Mouse (Mus musculus): Measurements from ENCODE around the gene Higd2a. TPM values are rescaled to one million over a fixed set of nuclear protein-coding genes. Genes with fewer than 3 reads are reported as not detected.

Gene Higd2a
- polyA plus RNA-seq, 1 experiment from 2014 or later: 192 TPM

DNA sequence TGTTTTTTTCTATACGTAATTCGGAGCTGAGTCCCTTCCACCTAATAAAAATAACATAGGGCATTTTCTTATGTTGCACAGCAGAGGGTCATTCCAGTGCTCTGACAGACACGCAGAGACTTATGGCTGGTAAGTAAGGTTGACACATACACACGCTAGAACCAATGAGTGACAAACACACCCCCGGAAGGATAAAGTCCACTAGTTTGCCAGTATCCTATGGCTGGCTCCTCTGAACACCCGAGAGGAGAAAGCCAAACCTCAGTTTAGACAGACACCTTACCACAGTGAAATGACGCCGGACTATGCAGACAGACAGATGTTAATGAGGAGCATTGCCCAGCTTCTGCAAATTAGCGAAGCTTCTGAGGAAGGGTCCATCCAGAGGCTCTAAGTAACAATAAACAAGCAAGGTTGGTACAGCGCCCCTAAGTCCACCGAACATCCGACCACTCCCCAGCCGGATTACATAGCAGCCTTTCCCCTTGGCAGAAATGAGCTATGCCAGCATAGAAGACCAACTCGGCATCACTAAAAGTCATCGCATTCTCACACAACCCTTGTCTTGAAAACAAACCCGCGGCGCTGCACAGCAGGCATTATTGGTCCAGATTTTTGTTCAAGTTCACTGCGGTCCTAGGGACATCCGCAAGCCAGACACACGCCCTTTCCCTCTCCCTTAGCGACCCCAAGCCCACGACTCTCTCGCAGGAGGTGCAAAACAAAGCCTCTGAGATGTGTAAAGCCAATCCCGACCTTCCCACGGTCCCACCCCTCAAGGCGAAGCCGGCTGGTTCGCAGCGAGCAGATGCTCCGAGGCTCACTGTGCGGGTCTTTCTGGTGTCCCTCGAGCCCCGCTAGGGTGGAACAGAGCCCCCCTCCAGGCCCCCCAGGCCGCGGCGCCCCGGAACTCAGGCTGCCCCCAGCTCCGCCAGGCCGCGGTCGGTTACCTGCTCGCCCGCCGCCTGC is 25.5 kb upstream of the Higd2a start:
- H3K4me1 ChIP-seq (replicated peaks; ENCODE audit: control insufficient read depth, insufficient read depth, low read length): peaks cover 8% of the 10 kb centered on the region
- peak overlapping the region; percentile 89 for H3K4me2 ChIP-seq (ENCODE audit: low read depth, low read length)
- no peaks in the 10 kb centered on the region for H3K27me3 ChIP-seq (ENCODE audit: control insufficient read depth, insufficient read depth, low read depth, low read length)
- peak overlapping the region; percentile 95 for H3K9ac ChIP-seq (ENCODE audit: low read length)
- 9% methylated on average over 42 of the region's 45 CpGs for WGBS
- no peak overlapping the region for H3K27ac ChIP-seq (ENCODE audit: low read length)
- no peaks in the 10 kb centered on the region for H3K9me3 ChIP-seq (ENCODE audit: control insufficient read depth, low read length)
- ATAC-seq (ENCODE audit: low read depth): peak; percentile 53; the same call in 1 of the 2 replicates
- peak overlapping the region; percentile 95 for H3K4me3 ChIP-seq (ENCODE audit: low read length)
- H3K36me3 ChIP-seq (ENCODE audit: control insufficient read depth, insufficient read depth, low read length): peaks cover 17% of the 10 kb centered on the region; the same call in 1 of the 2 replicates

DNA sequence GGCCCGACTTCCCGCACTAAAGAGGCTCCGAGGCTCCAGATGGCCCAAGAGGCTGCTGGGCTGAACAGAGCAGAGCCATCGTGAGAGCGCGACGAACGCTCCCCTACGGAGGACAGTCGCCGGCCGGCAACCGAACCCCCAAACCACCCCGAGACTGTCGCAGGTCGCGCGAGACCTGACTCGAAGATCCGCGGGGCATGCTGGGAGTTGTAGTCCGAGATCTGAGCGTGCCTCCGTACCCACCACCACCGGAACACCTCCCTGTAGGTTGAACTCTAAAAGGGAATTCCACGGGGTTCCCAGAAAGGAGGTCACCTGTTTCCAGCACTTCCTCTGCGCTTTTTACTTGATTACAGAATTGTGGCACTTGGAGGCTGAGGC is 24.8 kb upstream of the Higd2a start, which contains the start of gene 4833439L19Rik:
4833439L19Rik (minus strand) TSS at position 235 of the 381 bp plus-strand sequence.
- H3K9me3 ChIP-seq (ENCODE audit: control insufficient read depth, low read length): no peaks in the 10 kb centered on the region
- H3K9ac ChIP-seq (ENCODE audit: low read length): peak within 1 kb of the TSS; percentile 95
- H3K4me3 ChIP-seq (ENCODE audit: low read length): peak within 1 kb of the TSS; percentile 95
- H3K36me3 ChIP-seq (ENCODE audit: control insufficient read depth, insufficient read depth, low read length): peaks cover 12% of the 10 kb centered on the region; the same call in 1 of the 2 replicates
- H3K4me2 ChIP-seq (ENCODE audit: low read depth, low read length): peak within 1 kb of the TSS; percentile 89
- ATAC-seq (ENCODE audit: low read depth): peak; percentile 98
- under 1% methylated on average over 23 of the region's 27 CpGs for WGBS
- H3K27ac ChIP-seq (ENCODE audit: low read length): peak within 1 kb of the TSS; percentile 43; the same call in 1 of the 2 replicates
- no peaks in the 10 kb centered on the region for H3K27me3 ChIP-seq (ENCODE audit: control insufficient read depth, insufficient read depth, low read depth, low read length)
- H3K4me1 ChIP-seq (replicated peaks; ENCODE audit: control insufficient read depth, insufficient read depth, low read length): peaks cover 8% of the 10 kb centered on the region

DNA sequence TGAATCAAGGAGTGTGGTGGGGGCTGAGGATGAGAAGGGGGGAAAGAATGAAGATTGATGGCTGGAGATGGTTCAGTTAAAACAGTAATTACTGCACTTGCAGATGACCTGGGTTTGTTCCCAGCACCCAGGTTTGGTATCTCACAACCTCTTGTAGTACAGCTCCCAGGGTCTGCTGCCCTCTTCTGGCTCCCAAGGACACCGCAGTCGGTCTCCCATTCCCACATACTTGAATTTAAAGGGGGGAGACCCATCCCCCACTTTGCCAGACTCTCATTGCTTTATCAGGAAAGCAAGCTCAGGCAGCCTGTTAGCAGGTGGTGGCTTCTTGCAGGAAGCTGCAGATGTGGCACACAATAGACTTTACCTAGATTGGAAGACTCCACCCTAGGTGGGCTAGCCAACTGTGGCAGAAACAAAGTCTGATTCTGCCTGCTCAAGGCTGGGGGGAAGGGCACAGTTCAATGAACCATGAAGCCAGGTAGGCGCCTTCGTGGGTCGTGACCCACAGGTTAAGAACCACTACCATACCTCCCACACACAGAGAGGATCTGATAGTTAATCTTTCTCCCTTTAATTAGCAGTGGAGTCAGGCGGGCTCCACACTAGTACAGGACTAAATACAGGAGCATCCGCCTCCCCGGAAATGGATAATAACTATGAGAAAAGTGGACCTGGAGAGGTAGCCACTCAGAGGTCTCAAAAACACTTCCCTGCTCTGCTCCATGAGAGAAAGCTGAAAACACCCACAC is 24.2 kb upstream of the Higd2a start:
- peak overlapping the region; percentile 43; the same call in 1 of the 2 replicates for H3K27ac ChIP-seq (ENCODE audit: low read length)
- H3K36me3 ChIP-seq (ENCODE audit: control insufficient read depth, insufficient read depth, low read length): peaks cover 7% of the 10 kb centered on the region; the same call in 1 of the 2 replicates
- H3K27me3 ChIP-seq (ENCODE audit: control insufficient read depth, insufficient read depth, low read depth, low read length): no peaks in the 10 kb centered on the region
- peak overlapping the region; percentile 95 for H3K4me3 ChIP-seq (ENCODE audit: low read length)
- peaks cover 8% of the 10 kb centered on the region for H3K4me1 ChIP-seq (replicated peaks; ENCODE audit: control insufficient read depth, insufficient read depth, low read length)
- ATAC-seq (ENCODE audit: low read depth): peak; percentile 60
- peak overlapping the region; percentile 71 for H3K4me2 ChIP-seq (ENCODE audit: low read depth, low read length)
- peak overlapping the region; percentile 95 for H3K9ac ChIP-seq (ENCODE audit: low read length)
- no peaks in the 10 kb centered on the region for H3K9me3 ChIP-seq (ENCODE audit: control insufficient read depth, low read length)
- WGBS: 39% methylated on average over 8 of the region's 8 CpGs

DNA sequence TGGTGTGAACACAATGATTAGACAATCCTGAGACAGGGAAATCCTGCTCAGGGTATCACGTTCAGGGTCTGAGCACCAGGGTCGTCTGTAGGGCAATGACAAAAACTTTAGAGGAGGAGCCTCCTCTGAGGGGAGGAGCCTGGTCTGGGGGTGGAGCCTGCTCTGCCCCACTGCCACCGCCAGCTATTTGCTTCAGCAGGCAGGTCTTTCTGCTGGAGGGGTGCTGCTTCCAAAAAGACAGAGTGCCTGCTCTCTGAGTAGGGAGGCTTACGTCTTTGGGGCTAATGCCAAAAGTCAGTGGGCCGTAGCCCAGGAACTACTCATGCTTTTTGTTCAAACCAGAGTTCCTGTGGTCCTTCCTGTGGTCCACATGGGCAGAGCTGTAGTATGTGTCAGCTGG is 21.6 kb upstream of the Higd2a start:
- H3K4me3 ChIP-seq (ENCODE audit: low read length): no peak overlapping the region
- 37% methylated on average over 5 of the region's 5 CpGs for whole genome bisulfite sequencing
- no peak for ATAC-seq (ENCODE audit: low read depth)

DNA sequence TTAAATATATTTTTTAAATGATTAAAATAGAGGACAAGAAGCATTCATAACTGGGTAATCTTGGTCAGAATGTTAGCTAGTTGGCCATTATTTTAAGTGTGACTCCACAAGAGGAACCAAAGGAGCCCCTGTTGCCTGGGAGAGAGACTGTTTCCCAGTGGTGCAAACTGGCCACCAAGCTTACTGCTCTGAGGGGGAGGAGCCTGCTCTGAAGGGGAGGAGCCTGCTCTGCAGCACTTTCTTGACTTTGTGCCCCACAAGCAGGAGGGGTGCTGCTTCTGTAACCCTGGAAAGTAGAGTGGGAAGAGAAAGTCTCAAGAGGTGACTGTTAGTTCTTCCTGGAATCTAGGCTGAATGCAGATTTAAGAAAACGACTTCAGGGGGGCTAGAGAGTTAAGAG is 20.7 kb upstream of the Higd2a start:
- no peak overlapping the region for H3K9ac ChIP-seq (ENCODE audit: low read length)
- WGBS: 28% methylated on average over 1 of the region's 1 CpGs

More for the DNA sequence above, 21.6 kb upstream of the Higd2a start:
- H3K4me1 ChIP-seq (replicated peaks; ENCODE audit: control insufficient read depth, insufficient read depth, low read length): peaks cover 8% of the 10 kb centered on the region
- H3K4me2 ChIP-seq (ENCODE audit: low read depth, low read length): no peak overlapping the region
- no peak overlapping the region for H3K27ac ChIP-seq (ENCODE audit: low read length)
- no peaks in the 10 kb centered on the region for H3K36me3 ChIP-seq (ENCODE audit: control insufficient read depth, insufficient read depth, low read length)
- H3K27me3 ChIP-seq (ENCODE audit: control insufficient read depth, insufficient read depth, low read depth, low read length): no peaks in the 10 kb centered on the region
- no peak overlapping the region for H3K9ac ChIP-seq (ENCODE audit: low read length)
- H3K9me3 ChIP-seq (ENCODE audit: control insufficient read depth, low read length): no peaks in the 10 kb centered on the region

DNA sequence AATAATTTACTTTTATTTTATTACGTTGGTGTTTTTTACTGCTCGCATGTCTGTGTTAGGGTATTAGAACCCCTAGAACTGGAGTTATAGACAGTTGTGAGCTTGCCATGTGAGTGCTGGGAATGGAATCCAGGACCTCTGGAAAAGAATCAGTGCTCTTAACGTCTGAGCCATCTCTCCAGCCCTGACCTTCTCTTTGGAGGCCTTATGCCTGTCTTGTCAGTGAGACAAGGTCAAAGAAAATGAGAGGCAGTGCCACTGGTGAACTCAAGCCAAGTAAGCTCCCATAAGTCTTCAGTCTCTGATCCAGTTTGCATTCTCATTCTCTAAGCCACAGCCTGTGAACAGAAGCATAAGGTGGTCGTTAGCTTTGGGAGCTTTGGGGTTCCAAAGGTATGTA is 19.3 kb upstream of the Higd2a start:
- Histone ChIP-seq H3K27me3 (ENCODE audit: control insufficient read depth, insufficient read depth, low read depth, low read length) (no peaks in the 10 kb centered on the region), H3K27ac (ENCODE audit: low read length) (no peak overlapping the region), H3K9ac (ENCODE audit: low read length) (no peak overlapping the region), H3K4me3 (ENCODE audit: low read length) (no peak overlapping the region), H3K9me3 (ENCODE audit: control insufficient read depth, low read length) (no peaks in the 10 kb centered on the region), H3K4me1 (replicated peaks; ENCODE audit: control insufficient read depth, insufficient read depth, low read length) (peaks cover 4% of the 10 kb centered on the region; the same call in 1 of the 2 replicates), H3K36me3 (ENCODE audit: control insufficient read depth, insufficient read depth, low read length) (no peaks in the 10 kb centered on the region), H3K4me2 (ENCODE audit: low read depth, low read length) (no peak overlapping the region)
- ATAC-seq (ENCODE audit: low read depth): no peak
- WGBS: 72% methylated on average over 4 of the region's 4 CpGs

More for the DNA sequence above, 20.7 kb upstream of the Higd2a start:
- H3K27me3 ChIP-seq (ENCODE audit: control insufficient read depth, insufficient read depth, low read depth, low read length): no peaks in the 10 kb centered on the region
- peaks cover 3% of the 10 kb centered on the region for H3K4me1 ChIP-seq (replicated peaks; ENCODE audit: control insufficient read depth, insufficient read depth, low read length)
- no peak overlapping the region for H3K4me2 ChIP-seq (ENCODE audit: low read depth, low read length)
- no peaks in the 10 kb centered on the region for H3K9me3 ChIP-seq (ENCODE audit: control insufficient read depth, low read length)
- no peak for ATAC-seq (ENCODE audit: low read depth)
- H3K4me3 ChIP-seq (ENCODE audit: low read length): no peak overlapping the region
- no peak overlapping the region for H3K27ac ChIP-seq (ENCODE audit: low read length)
- H3K36me3 ChIP-seq (ENCODE audit: control insufficient read depth, insufficient read depth, low read length): no peaks in the 10 kb centered on the region

DNA sequence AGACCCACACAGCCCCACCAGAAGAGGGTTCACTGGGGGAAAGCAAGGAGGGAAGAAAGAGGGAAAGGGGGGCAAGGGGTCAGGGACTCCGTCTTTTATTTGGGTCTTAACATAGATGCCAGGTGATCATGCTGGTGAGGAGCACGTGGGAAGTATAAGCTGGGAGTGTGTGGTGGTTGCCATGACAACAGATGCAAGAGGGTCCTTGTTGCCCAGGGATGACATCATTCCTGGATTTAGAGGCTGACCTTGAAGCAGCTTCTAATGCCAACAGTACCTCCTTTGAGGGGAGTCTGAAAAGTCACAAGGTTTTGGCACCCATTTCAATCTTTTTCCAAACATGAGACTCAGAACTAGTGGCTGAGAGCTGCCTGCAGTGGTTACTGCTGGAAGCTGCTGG is 18.4 kb upstream of the Higd2a start:
- Histone ChIP-seq H3K9ac (ENCODE audit: low read length) (no peak overlapping the region), H3K27ac (ENCODE audit: low read length) (no peak overlapping the region), H3K4me2 (ENCODE audit: low read depth, low read length) (no peak overlapping the region), H3K9me3 (ENCODE audit: control insufficient read depth, low read length) (no peaks in the 10 kb centered on the region), H3K27me3 (ENCODE audit: control insufficient read depth, insufficient read depth, low read depth, low read length) (no peaks in the 10 kb centered on the region), H3K4me3 (ENCODE audit: low read length) (no peak overlapping the region), H3K4me1 (replicated peaks; ENCODE audit: control insufficient read depth, insufficient read depth, low read length) (peaks cover 12% of the 10 kb centered on the region), H3K36me3 (ENCODE audit: control insufficient read depth, insufficient read depth, low read length) (no peaks in the 10 kb centered on the region)
- no peak for ATAC-seq (ENCODE audit: low read depth)
- WGBS: 41% methylated on average over 2 of the region's 2 CpGs

DNA sequence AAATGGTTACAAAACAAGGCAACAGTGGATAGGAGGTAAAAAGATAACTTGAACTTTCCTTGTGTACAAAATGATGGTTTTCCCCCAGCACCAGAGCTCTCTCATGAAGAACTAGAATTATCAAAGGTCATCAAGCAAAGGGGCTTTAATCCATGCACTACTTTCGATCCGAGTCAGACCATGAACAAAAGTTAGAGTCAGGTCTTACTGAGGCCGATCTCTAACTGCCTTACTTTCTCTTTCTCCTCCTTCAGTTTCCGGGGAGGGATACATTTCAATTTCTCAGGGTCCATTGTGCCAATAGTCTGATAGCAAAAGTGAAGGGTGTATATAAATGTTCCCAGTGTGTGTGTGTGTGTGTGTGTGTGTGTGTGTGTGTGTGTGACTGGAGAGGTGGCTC is 17.4 kb upstream of the Higd2a start:
- 74% methylated on average over 4 of the region's 4 CpGs for WGBS
- no peaks in the 10 kb centered on the region for H3K36me3 ChIP-seq (ENCODE audit: control insufficient read depth, insufficient read depth, low read length)

More for the DNA sequence above, 17.4 kb upstream of the Higd2a start:
- H3K4me1 ChIP-seq (replicated peaks; ENCODE audit: control insufficient read depth, insufficient read depth, low read length): peaks cover 15% of the 10 kb centered on the region
- H3K4me3 ChIP-seq (ENCODE audit: low read length): no peak overlapping the region
- ATAC-seq (ENCODE audit: low read depth): no peak
- no peaks in the 10 kb centered on the region for H3K27me3 ChIP-seq (ENCODE audit: control insufficient read depth, insufficient read depth, low read depth, low read length)
- H3K9ac ChIP-seq (ENCODE audit: low read length): no peak overlapping the region
- no peaks in the 10 kb centered on the region for H3K9me3 ChIP-seq (ENCODE audit: control insufficient read depth, low read length)
- no peak overlapping the region for H3K4me2 ChIP-seq (ENCODE audit: low read depth, low read length)
- H3K27ac ChIP-seq (ENCODE audit: low read length): no peak overlapping the region
